Mouse (Mus musculus) heart, adult 18-20 months (tissue): ENCODE results near the gene Tha1. TPM values are rescaled to one million over a fixed set of nuclear protein-coding genes. Genes with fewer than 3 reads are reported as not detected.

Experiments
- DNase-seq, 2 experiments: peaks; one replicate each; pipeline ENCODE4 v3.0.0; 2021 to 2022; ENCODE audit warnings: mixed read lengths in 1 of 2
- total RNA-seq, 2 experiments: library from RNA; stranded (reverse); gene quantifications; 2 replicates each; pipeline ENCODE4 v1.2.3; 2021

Gene Tha1
- total RNA-seq, 2 experiments from 2014 or later = 10.6 to 10.8 TPM

- DNase-seq = no peak
These were observed 47.1 kb downstream of the Tha1 start for GRCm38 (mm10) chr11:117826164-117826563.

GRCm38 (mm10) chr11:117825333-117826101 lies 47.8 kb downstream of the Tha1 start, which contains the start of the genes Afmid and Tk1:
Gene Afmid, plus strand, starts transcription at chr11:117825924.
Gene Tk1, minus strand, starts transcription at chr11:117826092.
- DNase-seq = peak; percentile 77 to 85

- peak; percentile 89 to 91 for DNase-seq
These were observed 49.0 kb downstream of the Tha1 start for GRCm38 (mm10) chr11:117824060-117824969.

GRCm38 (mm10) chr11:117823411-117823810 lies 49.9 kb downstream of the Tha1 start:
- DNase-seq = no peak

- peak; percentile 58 to 65 for DNase-seq
These were observed 50.5 kb downstream of the Tha1 start for GRCm38 (mm10) chr11:117822728-117823241.

GRCm38 (mm10) chr11:117821868-117822267 lies 51.4 kb downstream of the Tha1 start:
- DNase-seq = no peak

- DNase-seq = no peak
These were observed 53.1 kb downstream of the Tha1 start for GRCm38 (mm10) chr11:117820173-117820572.

GRCm38 (mm10) chr11:117819095-117819494 lies 54.2 kb downstream of the Tha1 start:
- DNase-seq = peak; percentile 79 to 85

Other genes starting within 250 kb of the Tha1 start
- gene Tnrc6c, start 219.2 kb downstream of the Tha1 start, total RNA-seq = 10 to 100 TPM; 28.1 to 32.0 TPM
- gene Tmc8, start 91.4 kb downstream of the Tha1 start, total RNA-seq = 1 to 10 TPM; 4.6 to 5.6 TPM
- gene Tmc6, start 91.3 kb downstream of the Tha1 start, total RNA-seq = 10 to 100 TPM; 11.6 to 16.4 TPM
- gene 6030468B19Rik, start 75.8 kb downstream of the Tha1 start, total RNA-seq = not detected
- gene Gm20708, start 63.8 kb downstream of the Tha1 start, total RNA-seq = 1 to 10 TPM in 1 of 2 experiments, under 1 TPM in 1; 0.87 to 1.4 TPM
- 100 to 1,000 TPM; 112 TPM for gene Syngr2, start 63.8 kb downstream of the Tha1 start, total RNA-seq
- gene Afmid, start 47.6 kb downstream of the Tha1 start, total RNA-seq = 1 to 10 TPM; 3.9 to 5.5 TPM
- 1 to 10 TPM; 1.4 to 1.7 TPM for gene Tk1, start 47.4 kb downstream of the Tha1 start, total RNA-seq
- under 1 TPM; 0.23 to 0.84 TPM for gene Birc5, start 24.2 kb downstream of the Tha1 start, total RNA-seq
- not detected for gene Tmem235, start 12.7 kb downstream of the Tha1 start, total RNA-seq
- gene Socs3, start 96.6 kb upstream of the Tha1 start, total RNA-seq = 1 to 10 TPM; 3.2 to 3.5 TPM
- 10 to 100 TPM; 17.0 to 18.8 TPM for gene Pgs1, start 112.8 kb upstream of the Tha1 start, total RNA-seq